Mouse (Mus musculus): ENCODE results near the gene Igsf23.
"Not testable (repeated sequence)": the region's sequence is repeated elsewhere in the genome, so short reads cannot be mapped to it uniquely, and the experiment has no call there.

Gene Igsf23

DNA sequence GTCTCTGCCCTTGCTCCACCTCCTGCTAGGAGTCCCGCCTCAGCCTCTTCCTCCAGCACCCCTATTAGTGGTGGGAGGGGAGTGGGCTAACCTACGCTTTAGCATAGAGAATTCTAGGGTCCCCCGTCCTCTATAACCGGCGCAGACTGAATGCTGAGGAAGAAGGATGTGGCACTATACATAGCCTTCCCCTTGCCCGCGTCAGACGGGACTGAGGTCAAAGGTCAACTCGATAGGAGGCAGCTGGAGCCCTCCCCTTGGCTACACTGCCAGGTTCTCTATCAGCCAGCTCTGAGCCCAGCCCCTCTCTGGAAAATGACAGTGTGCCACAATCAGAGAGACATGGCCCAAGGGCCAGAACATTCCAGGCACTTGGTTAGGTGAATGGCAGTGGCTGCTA, at the start of gene Igsf23:
Gene Igsf23 (minus strand): TSS at position 168 of the 400 bp plus-strand sequence.
- DNase-seq, result no peak

DNA sequence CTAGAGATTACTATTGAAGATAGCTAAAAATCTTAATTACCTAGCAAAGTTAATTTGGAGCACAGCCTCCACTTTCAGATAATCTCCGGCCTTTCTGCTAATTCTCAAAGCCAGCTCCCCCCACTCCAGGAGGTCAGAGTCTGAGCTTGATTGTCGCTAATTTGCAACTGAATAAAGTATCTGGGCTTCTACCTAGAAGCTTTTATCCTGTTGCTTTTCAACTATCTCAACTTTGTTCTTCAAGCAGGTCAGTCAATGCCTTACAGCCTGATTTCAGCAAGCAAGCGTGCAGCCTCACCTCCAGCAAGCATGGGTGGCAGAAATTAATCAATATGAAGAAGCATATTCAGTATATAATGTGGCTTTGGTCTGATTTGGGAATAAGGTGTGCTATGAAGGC, 46.2 kb upstream of the Igsf23 start:
- DNase-seq, result not testable (repeated sequence)

DNA sequence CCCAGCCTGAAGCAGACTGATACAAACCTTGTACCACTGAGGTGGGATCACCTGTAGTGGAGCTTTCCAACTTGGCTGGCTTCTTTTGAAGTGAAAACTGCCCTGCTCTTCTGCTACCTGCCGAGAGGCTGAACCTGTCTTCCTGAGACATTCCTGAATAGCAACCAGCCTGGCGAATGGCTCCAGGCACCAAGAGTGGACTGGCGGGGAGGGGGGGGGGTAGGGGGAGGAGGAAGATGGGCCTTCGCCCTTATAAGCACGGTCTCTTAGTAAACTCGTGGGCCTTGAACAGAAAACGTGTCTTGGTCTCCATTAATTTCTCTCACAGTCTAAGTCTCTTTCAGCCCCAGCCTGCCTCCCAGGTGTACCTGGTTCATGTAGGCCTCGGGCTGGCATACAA, 40.6 kb upstream of the Igsf23 start, which contains the start of gene Nlrp9b:
Gene Nlrp9b (plus strand): TSS at position 301 of the 400 bp plus-strand sequence.
- DNase-seq, result not testable (repeated sequence)

DNA sequence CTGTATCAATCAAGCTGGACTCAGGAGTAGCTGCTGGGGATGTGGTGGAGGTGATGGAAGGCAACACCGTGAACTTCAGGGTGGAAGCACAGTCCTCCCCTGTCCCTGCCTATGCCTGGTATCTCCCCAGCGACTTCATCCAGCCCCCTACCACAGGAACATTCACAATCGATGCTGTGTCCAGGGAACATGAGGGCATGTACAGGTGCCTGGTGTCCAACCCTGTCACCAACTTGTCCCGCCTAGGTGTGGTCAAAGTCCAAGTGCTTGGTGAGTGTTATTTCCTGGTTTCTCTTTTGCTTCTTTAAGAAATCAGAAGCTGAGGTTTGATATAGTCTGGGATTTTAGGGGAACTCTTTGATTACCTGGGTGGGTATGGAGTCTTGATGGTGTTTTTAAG, 21.0 kb upstream of the Igsf23 start:
- DNase-seq, result no peak

DNA sequence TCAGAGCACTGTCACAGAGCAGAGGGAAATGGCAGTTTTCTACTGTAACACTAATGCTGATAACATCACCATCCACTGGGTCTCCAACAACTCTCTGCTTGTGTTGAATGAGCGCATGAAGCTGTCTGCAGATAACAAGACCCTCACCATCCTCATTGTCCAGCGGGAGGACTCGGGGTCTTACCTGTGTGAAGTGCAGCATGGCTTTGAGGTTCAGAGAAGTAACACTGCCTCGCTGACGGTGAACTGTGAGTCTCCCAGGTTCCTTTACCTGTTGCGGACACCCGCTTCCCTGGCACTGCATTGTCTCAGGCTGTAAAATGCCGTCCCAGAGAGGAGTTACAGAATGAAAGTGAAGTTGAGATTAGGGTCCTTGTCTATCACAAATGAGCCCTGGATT, 19.6 kb upstream of the Igsf23 start:
- DNase-seq, result no peak

DNA sequence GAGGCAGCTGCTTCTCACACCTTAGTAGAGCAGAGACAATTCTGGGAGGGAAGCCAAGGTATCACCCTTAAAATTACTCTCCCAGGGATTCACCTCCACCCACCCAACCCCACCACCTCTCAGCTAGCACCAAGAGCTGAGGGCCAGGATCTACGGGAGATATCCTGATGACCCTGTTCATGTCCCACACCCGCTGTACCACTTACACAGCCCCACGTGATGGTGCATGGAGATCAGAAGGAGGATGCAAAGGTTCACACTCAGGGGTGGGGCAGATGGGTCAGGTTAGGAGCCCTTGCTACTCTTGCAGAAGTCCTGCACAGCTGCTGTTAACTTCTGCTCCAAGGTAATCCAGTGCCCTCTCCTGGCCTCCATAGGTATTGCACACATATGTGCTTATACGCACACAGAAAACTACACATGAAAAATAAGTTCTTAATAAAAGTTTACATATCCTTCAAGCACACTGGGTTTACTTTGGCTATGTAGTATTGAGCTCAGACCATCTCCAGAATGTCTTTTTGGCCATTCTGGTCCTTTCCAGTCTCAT, 19.1 kb upstream of the Igsf23 start:
- DNase-seq, result no peak

DNA sequence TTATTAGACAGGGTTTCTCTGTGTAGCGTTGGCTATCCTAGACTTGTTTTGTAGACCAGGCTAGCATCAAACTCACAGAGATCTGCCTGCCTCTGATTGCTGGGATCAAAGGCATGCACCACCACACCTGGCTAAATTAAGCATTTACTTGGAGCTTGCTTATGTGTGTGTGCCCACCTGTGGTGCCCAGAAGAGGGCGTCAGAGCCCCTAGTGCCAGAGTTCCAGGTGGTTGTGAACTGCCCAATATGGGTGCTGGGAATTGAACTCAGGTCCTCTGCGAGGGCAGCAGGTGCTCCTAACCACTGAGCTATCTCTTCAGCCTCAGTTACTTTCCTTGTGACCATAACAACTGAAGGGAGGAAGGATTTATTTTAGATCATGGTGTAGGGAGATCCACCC, 18.6 kb upstream of the Igsf23 start:
- no peak for DNase-seq

DNA sequence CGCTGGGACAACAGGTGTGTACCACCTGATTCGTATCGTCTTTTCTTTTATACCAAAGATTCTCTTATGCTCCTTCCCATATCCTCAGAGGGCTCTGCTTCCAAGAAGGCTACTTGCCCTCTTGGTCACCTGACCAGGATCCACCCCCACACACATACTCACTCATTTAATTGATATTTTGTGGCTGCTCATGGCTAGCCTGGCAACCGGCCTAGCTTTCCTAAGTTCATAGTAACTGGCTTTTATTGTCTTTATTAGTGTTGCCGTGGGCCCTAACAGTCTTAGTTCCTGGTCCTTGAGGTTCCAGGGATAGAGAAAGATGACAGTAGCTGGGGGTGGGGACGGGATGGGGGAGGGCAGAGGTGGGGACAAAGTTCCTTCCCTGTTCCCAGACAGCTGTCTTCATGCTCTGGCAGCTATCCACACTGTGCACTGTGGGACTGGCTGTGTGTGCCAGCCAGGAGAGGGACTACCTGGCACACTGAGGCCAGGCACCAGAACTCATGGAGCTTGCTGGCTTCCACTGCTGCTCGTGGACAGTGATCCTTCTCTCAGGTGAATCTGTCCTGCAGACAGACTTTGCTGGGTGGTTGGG, 14.5 kb upstream of the Igsf23 start, which contains the start of gene Ceacam20:
Gene Ceacam20 (plus strand): TSS at position 428 of the 595 bp plus-strand sequence.
- peak; percentile 32 to 67 for DNase-seq

DNA sequence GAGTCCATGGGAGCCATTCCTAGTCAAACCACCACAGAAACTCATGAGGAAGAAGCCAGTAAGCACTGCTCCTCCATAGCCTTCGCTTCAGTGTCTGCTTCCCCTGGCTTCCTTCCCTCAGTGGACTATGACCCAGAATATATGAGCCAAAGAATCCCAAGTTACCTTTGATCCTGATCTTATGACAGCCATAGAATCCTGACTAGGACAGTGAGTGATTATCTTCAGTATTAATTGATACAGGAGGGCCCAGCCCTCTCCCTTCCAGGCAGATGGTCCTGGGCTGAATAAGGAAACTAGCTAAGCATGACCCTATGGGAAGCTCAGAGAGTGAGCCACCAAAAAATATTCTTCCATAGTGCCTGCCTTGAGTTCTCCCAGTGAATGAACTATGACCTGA, 11.9 kb upstream of the Igsf23 start:
- DNase-seq, result no peak

DNA sequence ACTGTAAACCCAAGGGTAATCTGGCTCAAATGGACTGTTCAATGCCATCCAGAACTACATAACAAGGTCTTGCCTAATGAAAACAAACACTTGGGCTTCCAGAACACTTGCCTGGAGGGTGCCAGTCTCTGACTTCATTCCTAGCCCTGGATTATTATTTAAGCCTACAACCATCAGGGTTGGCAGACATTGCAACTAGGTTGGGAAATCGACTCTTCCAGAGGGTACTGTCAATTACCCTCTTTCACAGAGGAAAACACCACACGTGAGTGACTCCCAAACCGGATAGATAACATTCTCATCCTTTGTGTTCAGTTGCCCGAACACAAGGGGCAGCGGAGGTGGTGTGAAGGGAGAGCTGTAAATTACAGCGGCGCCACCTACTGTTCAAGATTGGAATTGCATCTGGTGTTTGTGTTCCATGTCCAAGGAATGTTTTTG, 5.8 kb upstream of the Igsf23 start:
- DNase-seq, result peak; percentile 90 to 97

DNA sequence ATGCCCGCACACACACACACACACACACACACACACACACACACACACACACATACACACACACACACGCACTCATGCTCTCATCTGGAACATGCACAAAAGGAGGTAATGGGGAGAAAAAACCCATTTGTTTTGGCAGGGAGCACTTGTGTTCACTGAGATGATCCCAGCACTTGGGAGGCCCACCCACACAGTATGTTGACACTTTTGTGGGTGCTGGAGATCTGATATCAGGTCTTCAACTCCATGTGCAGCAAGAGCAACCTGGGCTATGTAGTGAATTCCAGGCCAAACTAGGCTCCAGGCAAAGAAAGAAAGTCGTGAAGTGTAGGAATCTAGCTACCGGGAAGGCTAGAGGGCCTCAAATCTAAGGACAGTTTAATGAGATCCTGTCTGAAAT, 5.3 kb upstream of the Igsf23 start:
- no peak for DNase-seq

DNA sequence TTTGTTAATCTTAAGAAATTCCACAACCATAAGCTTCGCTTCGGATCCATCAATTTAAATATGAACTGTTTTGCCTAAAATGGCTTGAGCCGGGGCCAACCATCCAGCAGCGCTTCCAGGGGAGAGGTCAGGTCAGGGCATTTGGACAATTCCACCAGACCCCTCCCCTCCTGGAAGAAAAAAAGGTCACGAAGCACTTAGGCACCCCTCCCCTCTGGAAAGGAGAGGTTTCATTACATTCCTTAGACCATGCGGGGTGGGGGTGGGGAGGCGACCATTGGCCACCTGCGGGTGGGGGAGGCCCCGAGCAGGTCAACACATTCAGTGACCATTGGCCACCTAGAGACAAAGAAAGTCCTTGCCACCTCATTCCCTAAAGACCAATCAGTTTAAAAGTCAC, 2.5 kb upstream of the Igsf23 start:
- DNase-seq, result no peak

DNA sequence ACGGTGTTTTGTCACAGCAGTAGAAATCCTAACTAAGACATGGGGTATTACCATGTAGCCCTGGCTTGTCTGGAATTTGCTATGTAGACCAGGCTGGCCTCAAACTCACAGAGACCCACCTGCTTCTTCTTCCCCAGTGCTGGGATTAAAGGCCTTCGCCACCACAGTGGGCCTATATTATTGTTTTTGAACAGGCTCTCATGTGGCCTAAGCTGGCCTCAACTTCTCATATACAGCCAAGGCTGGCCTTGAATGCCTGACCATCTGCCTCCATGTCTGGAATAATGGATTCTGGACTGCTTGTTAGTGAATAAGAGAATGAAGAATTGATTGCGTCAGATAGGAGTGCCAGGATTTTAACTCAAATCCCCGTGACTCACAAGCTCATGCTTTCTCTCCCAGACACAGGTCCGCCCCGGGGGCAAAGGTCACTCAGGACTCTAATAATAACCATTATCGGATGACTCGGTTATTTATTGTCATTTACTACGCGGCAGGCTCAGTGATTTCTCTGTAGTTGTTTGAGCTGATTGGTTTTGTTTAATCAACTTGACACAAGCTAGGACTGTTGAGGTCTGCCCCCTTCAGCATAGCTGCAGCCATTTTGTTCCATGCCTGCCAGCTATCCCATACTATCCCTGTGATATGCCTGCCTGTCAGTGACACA, 1.9 kb upstream of the Igsf23 start:
- DNase-seq, result peak; percentile 47 to 72

DNA sequence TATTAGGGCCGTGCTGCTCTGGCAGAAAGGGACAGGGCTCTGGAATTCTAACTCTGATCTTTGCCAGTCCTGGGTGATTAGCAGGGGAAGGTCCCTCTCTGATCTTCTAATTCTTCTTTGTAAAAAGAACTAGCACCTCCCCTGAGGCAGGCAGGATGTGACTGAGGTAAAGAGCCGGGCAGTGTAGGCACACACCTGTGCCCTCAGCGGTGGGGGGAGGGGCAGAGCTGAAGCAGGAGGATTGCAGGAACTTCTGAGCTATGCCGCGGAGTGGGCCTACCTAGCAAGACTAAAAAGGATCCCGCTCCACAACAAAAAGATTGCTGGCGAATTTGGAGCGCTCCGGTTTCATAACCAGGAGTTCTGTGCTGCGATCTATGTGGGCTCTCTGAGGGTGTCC, 560 bp downstream of the Igsf23 start:
- DNase-seq, result no peak

DNA sequence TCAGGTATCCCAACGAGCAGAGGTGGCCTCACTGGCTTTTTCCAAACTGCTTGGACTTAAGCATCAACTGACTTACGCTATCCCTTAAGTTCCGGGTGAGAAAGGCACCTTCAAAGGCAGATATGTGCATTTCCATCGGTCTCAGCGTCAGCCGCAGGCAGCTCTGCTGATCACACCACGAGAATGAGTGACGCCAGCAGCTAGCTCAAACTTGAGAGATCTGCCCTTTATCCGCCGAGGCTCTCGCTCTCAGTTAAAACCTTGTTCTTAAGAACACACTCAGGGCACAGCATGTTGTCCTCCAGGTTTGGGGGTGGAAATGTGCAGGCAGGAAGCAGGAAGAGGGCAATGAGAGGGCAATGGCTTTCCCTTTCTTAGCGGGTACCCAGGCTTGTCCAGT, 1.6 kb downstream of the Igsf23 start:
- DNase-seq, result no peak

DNA sequence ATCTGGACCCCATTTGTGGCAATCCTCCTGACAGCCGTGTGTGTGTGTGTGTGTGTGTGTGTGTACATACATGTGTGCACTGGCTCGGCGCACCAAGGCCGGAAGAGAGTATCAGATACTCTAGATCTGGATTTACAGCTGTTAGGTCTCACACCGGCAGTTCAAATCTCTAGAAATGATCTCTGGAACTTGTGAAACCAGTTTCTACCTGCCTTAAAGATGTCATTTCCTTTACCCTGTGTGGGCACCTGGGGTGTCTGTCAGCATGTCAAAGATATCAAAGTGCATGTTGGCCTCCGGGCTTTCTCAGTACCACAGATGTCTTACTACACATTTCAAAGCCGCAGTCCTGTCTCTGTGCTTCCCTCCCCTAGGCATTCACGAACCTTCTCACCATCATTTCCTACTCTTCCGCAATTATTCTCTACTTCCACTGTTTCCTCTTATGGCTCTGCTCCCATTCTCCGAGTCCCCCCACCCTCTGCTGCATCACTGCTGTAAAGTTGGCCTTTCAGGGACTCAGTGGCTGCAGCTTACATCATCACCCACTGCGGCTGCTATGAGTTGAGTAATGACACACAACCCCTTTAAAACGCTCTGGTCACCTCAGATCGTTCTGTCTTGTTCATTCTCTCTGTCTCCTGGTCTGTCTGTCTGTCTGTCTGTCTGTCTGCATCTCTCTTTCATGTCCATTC, 4.6 kb downstream of the Igsf23 start:
- no peak for DNase-seq

DNA sequence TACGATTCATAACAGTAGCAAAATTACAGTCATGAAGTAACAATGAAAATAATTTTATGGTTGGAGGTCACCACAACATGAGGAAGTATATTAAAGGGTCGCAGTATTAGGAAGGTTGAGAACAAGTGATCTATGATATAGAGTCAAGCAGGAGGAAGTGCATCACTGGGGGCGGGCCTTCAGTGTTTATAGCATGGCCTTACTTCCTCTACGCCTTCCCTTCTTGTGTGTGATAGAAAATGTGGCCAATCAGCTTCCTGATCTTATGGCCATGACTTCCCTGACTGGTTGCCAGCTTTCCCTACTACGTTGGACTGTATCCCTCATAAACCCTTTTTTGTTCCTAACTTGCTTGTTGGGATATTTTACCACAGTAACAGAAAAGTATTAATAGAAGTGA, 5.4 kb downstream of the Igsf23 start:
- no peak for DNase-seq

DNA sequence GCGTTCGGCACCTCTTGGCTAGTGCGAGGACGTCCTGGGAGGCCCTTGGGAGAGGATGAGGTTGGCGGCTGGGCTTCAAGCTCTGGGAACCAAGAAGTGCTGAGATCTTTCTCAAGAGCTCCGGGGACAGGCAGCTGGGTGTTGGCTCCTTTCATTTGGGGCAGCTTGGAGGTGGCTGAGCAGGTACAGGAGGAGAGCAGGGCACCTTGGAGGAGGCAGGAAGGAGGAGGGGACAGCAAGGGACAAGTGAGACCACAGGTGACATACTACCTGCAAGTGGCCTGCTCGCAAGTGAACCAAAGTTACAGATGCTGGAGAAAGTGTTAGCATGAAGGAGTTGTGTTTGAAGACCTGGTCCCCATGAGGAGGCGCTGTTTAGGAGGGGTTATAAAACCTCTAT, 5.8 kb downstream of the Igsf23 start:
- no peak for DNase-seq

DNA sequence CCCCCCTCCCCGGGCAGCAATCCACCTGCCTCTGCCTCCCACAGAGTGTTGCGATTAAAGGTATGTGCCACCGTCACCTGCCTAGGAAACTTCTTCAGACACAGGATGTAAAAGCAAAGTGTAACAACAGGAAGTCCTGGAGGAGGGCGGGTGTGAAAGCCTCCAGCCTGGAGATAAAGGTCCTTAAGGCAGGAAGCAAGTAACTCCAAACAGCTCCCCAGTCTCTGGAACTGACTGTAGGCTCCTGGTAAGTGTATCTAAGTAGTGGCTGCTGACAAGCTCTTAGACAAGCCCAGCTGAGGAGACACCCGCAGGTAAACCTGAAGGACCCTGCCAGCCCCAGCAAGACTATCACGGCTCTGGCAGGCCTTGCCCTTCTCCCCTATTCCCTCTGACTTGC, 10.3 kb downstream of the Igsf23 start:
- DNase-seq, result peak; percentile 47 to 54

DNA sequence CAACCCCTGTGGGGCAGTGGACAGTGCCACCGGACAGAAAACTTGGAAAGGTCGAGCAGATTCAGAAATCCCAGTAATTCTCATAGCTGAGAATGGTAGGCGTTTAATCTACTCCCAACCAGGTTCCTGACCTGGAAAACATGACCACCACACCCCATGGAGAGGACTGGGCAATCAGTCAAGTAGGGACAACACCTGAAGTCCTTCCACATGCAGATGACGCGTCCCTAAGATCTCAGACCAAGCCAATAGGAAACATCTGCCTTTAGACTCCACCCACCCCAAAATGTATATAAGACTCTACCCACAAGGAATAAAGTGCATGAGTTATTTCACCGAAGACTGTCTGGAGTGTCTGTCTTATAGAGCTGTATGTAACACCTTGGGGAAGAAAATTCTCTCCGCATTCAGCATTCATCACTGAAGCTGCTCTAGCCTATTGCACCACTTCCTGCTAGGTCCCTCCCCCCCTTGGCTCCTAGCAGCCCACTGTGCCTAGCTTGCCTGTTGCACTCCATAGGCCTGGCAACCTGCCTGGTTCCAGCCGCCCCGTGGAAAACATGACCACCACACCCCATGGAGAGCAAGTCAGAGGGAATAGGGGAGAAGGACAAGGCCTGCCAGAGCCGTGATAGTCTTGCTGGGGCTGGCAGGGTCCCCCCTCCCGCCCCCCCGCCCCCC, 10.9 kb downstream of the Igsf23 start:
- peak; percentile 90 to 91 for DNase-seq

DNA sequence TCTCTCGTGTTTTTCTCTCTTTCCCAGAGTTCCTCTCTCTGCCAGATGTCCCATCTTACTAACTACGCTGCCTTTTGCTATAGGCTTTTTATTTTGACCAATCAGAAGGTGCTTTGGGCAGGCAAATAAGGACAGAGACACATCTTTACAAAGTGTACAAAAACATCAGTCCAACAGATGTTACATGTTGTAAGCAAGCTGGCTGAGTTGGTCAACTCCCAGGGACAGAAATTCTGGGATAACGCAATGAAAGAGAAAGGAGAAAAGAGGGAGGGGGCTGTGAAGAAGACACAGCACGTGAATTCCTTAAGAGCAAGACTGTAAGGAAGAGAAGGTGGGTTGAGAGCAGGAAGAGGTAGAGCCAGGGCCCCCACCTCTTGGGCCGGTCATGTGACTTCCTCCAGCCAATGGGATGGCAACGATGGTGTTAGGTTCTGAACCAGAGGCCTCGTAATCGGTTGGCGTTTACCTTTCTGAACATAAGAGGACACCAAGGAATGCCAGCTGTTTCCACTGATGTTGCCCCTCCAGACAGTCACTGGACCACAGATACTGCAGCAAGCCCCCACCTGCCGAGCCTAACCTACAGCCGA, 13.2 kb downstream of the Igsf23 start:
- no peak for DNase-seq

DNA sequence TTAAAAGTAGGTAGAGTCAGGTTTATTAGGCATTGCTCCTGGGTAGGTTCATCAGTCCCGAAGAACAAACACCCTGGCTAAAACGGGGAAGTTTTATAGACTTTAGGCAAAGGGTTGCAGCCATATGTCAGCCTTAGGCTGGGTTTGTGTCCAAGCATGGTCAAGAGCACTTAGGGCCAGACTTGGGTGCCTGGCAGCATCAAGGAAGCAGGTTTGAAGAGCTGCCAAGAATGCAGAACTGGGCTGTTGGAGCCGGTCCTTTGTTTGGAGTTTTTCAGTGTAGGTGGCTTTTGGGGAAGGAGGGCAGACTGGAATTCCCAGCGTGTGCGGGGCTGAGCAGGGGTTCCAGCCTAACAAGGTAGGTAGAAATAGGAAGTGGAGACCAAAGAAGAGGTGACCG, 14.6 kb downstream of the Igsf23 start:
- peak; percentile 55 to 63 for DNase-seq
